Mouse (Mus musculus) large intestine, adult 2 months (tissue): ENCODE results near the gene Nadk. TPM values are rescaled to one million over a fixed set of nuclear protein-coding genes. Genes with fewer than 3 reads are reported as not detected.

Experiments
- DNase-seq: peaks from one replicate; pipeline ENCODE4 v3.0.0-alpha.2; 2012; ENCODE audit warnings: low read depth, low spot score
- WGBS: fragments of 180-500 bp; shearing (Covaris S2); methylation state at CpG from one replicate; pipeline ENCODE4 v1.1.7; 2018; 5-methylcytosine and 5-hydroxymethylcytosine counted together
- polyA plus RNA-seq: library from polyadenylated mRNA; depleted of rRNA; stranded (reverse); fragments of >200 nt; gene quantifications from 2 replicates; pipeline ENCODE4 v1.2.3, GENCODE M21; 2012; rRNA removed

Nadk gene
- polyA plus RNA-seq, result 142 and 164 TPM in 2 replicates

DNA sequence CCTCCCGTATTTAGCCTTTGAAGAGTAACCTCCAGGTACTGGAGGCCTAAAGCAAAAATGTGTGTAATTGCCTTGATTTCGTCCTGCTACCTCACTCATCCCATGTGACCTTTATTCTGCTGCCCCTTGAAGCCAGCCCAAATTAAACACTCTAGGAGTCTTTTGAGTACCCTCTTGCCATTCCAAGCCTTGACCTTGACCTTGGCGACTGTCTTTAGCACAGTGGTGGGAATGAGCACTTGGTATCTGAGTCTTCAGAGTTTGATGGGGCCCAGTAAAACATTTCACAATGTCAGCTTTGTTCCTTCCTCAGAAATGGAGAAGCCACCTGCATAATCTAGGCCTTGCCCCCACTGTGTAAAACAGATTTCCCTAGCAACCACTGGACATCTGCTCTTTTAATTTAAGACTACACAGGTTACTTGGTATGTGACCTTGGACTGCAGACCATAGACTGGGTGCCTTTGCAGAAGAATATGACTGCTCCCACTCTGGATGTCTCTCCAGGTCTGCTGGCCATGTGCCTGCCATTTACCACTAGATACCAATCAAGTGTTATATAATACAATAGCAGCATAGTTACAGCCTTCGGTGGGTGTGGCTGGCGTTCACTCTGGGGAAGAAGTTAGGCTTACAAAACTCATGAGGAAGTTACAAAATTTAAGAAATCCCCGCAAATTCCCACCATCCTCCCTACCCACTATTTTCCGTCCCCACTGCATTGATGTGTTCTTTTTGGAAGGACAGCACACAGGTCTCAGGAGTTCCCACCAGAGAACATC, at the start of gene Nadk:
Gene Nadk (plus strand): TSS at position 718 of the 782 bp plus-strand sequence.
- WGBS, result 23% methylated on average over 7 of the region's 7 CpGs
- DNase-seq, result no peak

DNA sequence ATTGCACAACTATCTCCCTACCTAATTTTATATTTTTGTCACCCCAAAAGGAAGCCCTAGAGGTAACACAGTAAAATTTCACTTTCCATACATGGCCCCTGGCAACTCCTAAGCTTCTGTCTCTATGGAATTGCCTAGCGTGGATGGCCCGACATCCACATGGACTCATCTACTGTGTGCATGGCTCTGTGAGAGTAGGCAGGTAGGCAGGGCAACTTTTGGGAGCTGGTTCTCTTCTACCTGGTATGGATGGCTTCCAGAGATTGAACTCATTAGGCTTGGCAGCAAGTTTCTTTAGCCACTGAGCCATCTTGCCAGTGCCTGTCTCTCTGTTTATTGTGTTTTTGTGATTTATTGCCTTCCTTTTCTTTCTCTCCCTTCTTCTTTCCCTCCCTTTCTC, 47.4 kb upstream of the Nadk start:
- 81% methylated on average over 2 of the region's 2 CpGs for WGBS

DNA sequence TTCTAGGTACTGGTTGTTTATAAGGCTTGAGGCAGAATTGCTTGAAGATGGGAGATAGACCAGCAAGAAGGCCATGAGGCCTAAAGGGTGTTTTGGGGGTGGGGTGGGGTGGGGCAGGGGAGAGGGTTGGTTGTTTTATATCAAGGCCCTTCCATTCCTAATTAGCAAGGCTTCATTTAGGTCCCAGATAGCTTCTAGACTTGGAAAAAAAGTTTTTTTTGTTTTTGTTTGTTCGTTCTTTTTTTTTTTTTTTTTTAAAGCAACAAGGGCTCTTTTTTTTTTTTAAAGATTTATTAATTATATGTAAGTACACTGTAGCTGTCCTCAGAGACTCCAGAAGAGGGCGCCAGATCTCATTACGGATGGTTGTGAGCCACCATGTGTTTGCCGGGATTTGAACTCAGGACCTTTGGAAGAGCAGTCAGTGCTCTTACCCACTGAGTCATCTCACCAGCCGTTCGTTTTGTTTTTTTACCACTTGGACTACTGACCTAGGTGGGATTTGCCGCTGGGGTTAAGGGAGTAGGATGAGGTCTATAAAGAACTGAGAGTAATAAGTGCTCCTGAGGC, 44.1 kb upstream of the Nadk start:
- 72% methylated on average over 7 of the region's 7 CpGs for WGBS
- no peak for DNase-seq

More for the DNA sequence above, 47.4 kb upstream of the Nadk start:
- DNase-seq, result no peak

DNA sequence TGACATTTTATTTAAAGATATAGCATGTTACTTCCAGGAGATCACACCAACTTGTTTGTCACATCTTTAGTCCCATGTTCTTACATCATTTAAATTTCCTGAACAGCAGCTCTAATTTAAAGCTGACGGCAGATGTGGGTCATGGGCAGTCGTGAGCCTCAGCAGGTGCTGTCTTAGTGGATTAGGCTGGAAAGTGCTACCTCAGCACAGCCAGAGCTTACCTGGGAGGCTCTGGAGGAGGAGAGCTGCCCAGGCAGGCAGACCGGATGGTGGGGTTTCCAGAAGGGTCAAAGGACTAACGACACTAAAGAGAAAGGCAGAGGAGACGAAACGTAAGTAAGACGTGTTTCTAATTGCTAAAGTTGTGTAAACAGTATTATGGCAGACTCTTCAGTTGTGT, 39.9 kb upstream of the Nadk start:
- 55% methylated on average over 7 of the region's 7 CpGs for WGBS
- DNase-seq, result no peak

DNA sequence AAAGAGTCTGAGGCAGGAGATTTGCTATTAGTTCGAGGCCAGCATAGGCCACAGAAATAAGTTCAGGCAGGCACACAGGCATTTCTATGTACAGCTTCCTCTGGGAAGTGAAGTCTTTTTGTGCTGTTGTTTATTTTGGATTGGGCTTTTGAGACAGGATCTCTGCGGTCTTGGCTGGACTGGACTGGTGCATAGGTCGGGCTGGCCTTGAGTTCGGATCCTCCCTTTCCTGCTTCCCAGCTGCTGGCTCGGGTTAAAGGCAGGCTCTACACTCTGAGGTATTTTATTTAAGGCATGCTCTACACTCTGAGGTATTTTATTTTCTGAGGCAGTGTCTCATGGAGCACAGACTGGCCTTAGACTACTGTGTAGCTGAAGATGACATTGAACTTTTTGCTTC, 36.4 kb upstream of the Nadk start:
- DNase-seq, result no peak
- 51% methylated on average over 5 of the region's 5 CpGs for WGBS

DNA sequence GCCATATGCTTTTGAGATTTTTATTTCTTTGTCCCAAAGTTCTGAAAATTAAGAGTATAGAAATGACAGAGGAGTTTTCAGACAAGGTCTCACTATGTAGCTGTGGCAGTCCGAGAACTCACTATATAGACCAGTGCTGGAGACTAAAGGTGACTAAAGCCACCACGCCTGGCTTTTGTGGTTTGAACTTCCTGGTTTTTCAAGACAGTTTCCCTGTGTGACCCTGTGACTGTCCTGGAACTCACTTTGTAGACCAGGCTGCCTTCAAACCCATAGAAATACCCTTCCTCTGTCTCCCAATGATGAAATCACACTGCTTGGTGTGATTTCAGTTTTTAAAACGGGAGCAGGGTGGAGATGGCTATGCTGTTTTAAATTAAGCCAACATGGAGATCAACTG, 32.9 kb upstream of the Nadk start:
- 52% methylated on average over 3 of the region's 3 CpGs for WGBS
- no peak for DNase-seq

DNA sequence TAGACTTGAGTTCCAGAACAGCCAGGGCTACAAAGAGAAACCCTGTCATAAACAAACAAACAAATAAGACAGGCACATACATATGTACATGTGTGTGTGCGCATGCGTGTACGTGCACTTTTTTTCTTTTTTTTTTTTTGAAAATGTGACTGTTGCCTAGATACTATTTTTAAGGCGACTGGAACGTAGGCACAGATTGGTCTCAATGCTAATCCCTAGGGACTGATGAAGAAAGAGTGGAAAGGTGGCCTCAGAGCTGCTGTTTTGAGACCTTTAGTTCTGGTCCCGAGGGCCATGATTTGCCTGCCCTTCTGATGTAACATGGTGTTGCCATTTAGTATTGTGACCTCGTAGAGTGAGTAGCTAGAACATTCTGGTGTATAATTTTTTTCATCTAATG, 12.2 kb upstream of the Nadk start:
- DNase-seq, result no peak
- WGBS, result 86% methylated on average over 7 of the region's 7 CpGs

DNA sequence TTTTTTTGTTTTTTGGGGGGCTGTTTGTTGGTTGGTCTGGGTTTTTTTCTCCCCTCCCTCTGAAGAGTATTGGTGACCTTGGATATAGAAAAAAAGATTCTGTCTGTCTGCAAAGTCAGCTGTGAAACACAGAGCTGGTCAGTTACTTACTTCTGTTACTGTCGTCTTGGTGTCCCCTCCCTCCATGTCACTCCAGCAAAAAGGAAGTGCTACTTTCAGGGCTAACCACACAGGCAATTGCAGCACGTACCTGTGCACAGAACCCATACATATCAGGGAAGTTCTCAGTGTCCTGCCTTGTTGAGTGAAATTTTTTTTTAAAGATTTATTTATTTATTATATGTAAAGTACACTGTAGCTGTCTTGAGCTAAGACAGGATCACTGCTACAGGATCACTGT, 11.7 kb upstream of the Nadk start:
- WGBS, result 63% methylated on average over 2 of the region's 2 CpGs
- no peak for DNase-seq

DNA sequence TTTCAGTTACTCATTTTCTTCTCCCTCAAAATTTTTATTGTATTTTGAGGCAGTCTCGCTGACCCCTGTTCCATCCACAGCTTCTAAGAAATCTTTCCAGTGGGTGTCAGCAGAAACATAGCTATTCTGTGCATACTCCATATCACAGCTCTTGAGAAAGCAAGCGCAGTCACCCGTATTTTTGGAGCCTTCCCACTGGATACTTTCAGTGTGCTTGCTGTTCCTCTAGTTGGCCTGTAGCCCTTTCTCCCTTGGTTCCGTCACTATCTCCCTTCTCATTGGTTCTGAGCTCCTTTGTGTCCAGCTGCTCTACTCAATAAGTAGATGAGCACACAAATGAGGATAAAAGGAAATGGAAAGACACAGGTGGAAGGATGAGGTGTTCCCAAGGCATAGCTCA, 11.1 kb upstream of the Nadk start:
- WGBS, result 88% methylated on average over 4 of the region's 4 CpGs
- no peak for DNase-seq

DNA sequence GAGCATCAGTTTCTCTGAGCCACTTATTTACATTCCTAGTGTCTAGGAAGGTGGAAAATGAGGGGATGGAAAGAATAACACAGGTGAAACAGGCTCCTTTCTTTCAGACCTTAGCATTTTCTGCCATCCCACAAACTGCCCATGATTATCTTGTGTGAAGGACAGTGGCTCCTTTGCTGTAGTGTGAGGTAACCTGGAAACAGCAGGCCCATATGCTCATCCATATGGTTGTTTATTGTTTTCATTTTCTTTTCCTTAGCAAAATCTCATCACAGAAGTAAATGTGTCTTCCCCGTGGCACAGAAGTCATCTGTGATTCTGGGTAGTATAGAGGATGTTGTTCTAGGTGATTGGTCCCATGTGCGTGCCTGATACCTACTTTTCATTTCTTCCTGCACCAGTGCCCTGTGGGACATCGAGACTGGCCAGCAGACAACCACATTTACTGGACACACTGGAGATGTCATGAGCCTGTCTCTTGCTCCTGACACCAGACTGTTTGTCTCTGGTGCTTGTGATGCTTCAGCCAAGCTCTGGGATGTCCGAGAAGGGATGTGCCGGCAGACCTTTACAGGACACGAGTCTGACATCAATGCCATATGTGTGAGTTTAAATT, 9.2 kb upstream of the Nadk start:
- WGBS, result 89% methylated on average over 6 of the region's 6 CpGs
- DNase-seq, result no peak

DNA sequence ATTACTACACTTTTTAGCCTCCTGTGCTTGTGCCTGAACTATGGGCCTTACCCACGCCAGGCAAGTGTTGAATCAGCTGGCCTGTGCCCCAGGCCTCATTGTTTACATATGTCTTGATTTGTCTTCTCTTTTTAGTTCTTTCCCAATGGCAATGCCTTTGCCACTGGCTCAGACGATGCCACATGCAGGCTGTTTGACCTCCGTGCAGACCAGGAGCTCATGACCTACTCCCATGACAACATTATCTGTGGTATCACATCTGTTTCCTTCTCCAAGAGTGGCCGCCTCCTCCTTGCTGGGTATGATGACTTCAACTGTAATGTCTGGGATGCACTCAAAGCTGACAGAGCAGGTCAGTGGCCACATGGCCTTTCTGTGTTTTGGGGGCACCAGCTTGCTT, 7.3 kb upstream of the Nadk start:
- WGBS, result 45% methylated on average over 4 of the region's 4 CpGs
- DNase-seq, result no peak

DNA sequence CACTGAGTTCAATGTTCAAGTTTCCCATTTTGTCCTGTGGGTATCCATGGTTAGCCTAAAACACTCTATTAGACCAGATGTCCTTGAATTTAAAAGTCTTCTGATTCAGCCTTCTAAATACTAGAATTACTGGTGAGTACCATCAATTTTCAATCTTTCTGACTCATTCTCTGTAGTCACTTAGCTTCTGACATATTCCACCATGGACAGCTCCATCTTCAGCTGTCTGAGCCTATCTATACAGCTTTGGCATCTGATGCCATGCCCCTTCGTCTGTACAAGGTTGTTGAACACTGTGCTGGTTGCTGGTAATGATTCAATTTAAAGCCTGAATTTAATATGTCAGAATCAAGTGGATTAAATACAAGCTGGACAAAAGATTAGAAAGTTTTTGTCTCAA, 6.7 kb upstream of the Nadk start:
- 34% methylated on average over 1 of the region's 1 CpGs for WGBS
- DNase-seq, result no peak

DNA sequence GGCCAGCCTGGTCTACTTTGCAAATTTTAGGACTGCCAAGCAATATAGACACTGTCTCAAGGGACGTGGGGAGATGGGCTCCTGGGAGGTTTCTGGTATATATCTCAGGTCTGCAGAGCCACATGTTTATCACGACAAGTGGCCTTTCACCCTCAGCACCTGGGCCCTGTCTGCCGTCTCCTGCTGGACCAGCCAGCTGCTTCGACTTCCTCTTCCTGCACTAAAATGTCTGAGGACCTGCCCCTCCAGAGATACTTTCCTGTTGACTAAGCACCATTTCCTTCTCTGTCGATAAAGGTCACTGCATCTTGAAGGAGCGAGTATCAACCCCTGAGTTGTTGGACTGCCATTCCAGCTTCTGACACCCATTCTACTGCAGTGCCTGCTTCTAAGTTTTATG, 2.7 kb upstream of the Nadk start:
- DNase-seq, result no peak
- WGBS, result 16% methylated on average over 6 of the region's 6 CpGs

DNA sequence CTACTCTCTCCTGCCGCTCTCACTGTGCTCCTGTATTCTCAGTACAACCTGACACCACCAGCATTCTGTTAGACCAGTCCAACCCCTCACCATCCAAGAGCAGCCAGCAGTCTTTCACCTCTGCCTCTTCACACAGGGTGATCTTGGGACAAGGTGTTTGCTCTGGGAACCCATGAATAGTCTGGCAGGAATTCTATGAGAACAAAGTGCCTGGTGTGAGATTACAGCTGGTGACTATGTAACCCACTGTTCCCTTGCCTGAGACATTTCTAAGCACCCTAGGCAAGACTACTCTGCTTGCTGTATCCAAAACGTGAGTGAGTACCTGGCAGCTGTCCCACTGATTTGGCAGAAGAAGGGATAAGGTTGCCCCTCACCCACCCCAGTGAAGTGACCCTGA, 1.2 kb upstream of the Nadk start:
- WGBS, result 48% methylated on average over 2 of the region's 2 CpGs
- no peak for DNase-seq

DNA sequence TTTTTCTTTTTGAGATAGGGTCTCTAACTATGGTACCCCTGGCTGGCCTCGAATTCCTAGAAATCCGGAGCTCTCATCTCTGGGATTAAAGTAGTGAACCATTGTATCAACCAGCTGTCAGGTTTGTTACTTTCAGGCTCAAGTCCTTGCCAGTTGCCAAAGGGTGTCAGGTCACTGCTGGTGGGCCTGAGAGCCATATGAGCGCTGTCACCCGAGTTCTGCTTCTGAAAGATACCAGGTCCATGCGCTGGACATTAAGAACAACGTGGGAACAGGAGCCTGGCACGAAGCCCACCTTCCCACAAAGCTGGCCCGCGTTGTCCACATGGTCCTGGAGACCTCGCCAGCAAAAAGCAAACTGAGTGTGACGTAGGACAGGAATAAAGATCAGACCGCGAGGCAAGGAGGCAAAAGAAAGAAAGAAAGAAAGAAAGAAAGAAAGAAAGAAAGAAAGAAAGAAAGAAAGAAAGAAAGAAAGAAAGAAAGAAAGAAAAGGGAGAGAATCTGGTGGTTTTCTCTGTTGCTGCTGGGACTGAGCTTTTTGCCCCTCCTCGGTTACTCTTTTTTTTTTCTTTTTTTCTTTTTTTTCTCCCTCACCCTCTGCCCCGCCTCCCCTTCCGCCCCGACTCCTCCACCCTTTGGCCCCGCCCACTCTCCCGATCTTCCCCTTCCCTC, 684 bp downstream of the Nadk start:
- 2% methylated on average over 19 of the region's 19 CpGs for WGBS
- DNase-seq, result no peak

DNA sequence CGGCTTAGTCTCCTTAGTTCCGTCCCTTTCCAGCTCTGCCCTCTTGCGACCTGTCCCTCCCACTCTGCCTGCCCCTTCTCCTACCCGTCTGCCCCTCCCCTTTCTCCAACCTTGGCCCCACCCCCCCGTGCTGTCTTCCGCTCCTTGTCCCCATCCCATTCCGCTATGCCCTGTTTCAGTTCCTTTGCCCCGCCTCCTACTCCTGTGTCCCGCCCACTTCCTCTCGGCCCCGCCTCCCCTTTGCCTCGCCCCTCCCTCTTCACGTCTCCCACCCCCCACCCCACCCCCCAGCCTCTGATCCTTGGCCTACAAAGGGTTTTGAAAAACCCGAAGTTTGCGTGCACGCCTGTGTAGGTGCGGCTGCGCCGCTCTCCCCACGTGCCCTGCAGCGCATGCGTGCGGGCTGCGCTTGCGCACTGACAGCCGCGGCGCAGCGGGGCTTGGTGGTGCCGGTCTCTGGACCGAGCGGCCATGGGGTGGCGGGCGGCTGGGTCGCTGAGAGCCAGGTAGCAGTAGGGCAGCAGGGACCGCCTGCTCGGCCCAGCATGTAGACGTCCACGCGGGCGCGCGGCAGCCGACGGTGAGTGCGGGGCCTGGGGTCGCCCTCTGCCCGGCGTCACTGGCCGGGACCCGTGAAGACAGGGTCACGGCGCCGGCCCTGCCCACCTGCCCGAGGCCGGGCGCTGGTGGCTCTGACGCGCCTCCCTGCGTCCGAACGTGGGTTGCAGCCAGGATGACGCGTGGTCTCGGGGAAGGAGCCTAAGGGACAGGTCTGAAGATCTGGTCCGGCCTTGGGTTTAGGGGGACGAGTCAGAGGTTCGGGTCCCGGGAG, 1.4 kb downstream of the Nadk start:
- peak; percentile 93 for DNase-seq
- 1% methylated on average over 69 of the region's 69 CpGs for WGBS

DNA sequence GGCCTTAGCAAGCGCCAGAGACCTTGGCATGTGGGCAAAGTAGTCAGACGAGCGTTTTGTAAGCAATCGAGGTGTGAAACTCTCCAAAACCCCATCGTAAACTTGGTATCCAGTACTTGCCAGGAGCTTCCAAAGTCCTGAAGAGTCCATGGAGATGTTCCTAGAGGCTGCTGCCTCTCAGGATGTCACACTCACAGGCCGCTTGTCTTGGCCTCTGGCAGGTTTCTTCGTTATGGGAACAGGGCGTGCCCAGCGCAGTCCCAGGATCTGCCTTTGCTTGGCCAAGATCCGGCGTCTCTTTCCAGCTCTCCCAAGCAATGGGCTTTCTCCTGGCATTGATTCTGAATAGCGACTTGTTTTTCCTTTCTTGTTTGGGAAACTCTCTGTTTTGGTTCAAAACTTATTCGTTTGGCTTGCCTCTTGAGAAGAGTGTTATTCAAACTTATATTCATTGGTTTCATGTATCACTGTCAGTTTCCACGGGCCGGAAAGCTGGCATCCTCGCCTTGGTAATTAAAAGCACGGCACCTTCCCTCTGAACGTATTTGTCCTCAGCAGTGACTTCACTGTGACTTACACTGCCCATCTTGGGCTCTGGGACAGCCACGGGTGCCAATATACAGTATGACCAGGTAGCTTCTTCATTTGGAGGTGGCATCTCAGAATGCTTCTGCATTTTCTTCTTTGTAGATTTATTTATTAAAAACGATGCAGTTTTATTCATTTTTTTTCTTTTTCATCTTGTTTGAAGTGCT, 2.3 kb downstream of the Nadk start:
- WGBS, result 4% methylated on average over 20 of the region's 20 CpGs
- no peak for DNase-seq

DNA sequence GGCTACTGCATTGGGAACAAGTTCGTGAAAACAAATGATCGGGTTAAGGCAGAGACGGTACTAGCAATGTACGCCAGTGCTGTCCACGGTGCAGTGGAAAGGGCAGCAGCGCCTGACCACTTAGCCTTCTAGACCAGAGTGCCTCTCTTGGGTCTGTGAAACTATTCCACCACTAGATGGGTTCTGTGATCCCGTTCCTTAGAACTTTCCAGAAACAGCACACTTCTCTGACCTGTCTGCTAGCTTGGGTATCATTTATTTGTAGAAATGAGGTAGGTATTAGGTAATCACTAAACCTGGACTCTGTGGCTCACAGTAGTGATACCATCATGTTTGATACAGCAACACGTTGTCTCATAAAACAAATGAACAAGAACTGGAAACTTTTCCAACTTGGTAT, 4.4 kb downstream of the Nadk start:
- no peak for DNase-seq
- 60% methylated on average over 8 of the region's 8 CpGs for WGBS

DNA sequence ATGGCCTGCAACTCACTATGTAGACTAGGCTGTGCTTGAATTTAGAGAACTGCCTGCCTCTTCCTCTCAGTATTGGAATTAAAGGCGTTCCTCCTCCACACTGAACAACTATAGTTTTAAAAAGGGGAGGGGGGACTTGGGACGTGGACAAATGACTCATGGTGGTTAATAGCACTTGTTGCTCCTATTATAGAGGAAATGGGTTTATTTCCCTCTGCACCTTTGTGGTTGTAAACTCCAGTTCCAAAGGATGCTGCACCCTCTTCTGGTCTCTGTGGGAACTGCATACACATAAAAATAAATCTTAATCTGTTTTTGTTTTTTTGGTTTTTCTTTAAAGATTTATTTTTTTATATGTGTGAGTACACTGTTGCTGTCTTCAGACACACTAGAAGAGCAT, 6.0 kb downstream of the Nadk start:
- WGBS, result 3% methylated on average over 2 of the region's 2 CpGs
- DNase-seq, result no peak
